Mouse (Mus musculus) limb, embryonic 12.5 days (tissue): ENCODE data around the gene Gpr68. TPM values are rescaled to one million over a fixed set of nuclear protein-coding genes. Genes with fewer than 3 reads are reported as not detected.
A peak's percentile ranks its signal among the peaks of the same experiment; 100 is the strongest.

Experiments used
- ATAC-seq: fragments of 200-750 bp; cut with Nextera tagmentation; 2 replicates; pipeline ENCODE4 v1.8.0; 2017; ENCODE audit warnings: low read depth, moderate TSS enrichment; ENCODE audit not compliant: insufficient number of reproducible peaks, insufficient read depth, low FRiP score, low TSS enrichment
- H3K27ac ChIP-seq: fragments of 300-500 bp; sonication (generic); 2 replicates; pipeline ENCODE4 v1.5.1; 2016; ENCODE audit warnings: mild to moderate bottlenecking, moderate library complexity
- H3K27me3 ChIP-seq: fragments of 300-500 bp; sonication (generic); 2 replicates; pipeline ENCODE4 v1.6.1; 2016; ENCODE audit warnings: mild to moderate bottlenecking, moderate library complexity
- H3K36me3 ChIP-seq: fragments of 300-500 bp; sonication (generic); 2 replicates; pipeline ENCODE4 v1.6.1; 2016; ENCODE audit warnings: mild to moderate bottlenecking, moderate library complexity
- H3K4me1 ChIP-seq: fragments of 300-500 bp; sonication (generic); replicated peaks from 2 replicates; pipeline ENCODE4 v1.6.1; 2016
- H3K4me2 ChIP-seq: fragments of 300-500 bp; sonication (generic); 2 replicates; pipeline ENCODE4 v1.6.1; 2016; ENCODE audit warnings: mild to moderate bottlenecking, moderate library complexity
- H3K4me3 ChIP-seq: fragments of 300-500 bp; sonication (generic); replicated peaks from 2 replicates; pipeline ENCODE4 v1.5.1; 2016; ENCODE audit warnings: mild to moderate bottlenecking
- H3K9ac ChIP-seq: fragments of 300-500 bp; sonication (generic); replicated peaks from 2 replicates; pipeline ENCODE4 v1.6.1; 2016; ENCODE audit warnings: mild to moderate bottlenecking, moderate library complexity
- H3K9me3 ChIP-seq: fragments of 300-500 bp; sonication (generic); 2 replicates; pipeline ENCODE4 v1.6.1; 2016; ENCODE audit warnings: mild to moderate bottlenecking, moderate library complexity
- WGBS: fragments of 180-500 bp; shearing (Covaris S2); methylation state at CpG from one replicate; pipeline ENCODE4 v1.1.7; 2016; 5-methylcytosine and 5-hydroxymethylcytosine counted together
- polyA plus RNA-seq: library from polyadenylated mRNA; unstranded; fragments of >200 nt; fragmentation: Nextera tagmentation; extraction: Ambion mirVana; gene quantifications from 2 replicates; pipeline ENCODE4 v1.2.1, GENCODE M21; 2016

The Gpr68 gene
- polyA plus RNA-seq, result 0.13 and 0.17 TPM in 2 replicates

DNA sequence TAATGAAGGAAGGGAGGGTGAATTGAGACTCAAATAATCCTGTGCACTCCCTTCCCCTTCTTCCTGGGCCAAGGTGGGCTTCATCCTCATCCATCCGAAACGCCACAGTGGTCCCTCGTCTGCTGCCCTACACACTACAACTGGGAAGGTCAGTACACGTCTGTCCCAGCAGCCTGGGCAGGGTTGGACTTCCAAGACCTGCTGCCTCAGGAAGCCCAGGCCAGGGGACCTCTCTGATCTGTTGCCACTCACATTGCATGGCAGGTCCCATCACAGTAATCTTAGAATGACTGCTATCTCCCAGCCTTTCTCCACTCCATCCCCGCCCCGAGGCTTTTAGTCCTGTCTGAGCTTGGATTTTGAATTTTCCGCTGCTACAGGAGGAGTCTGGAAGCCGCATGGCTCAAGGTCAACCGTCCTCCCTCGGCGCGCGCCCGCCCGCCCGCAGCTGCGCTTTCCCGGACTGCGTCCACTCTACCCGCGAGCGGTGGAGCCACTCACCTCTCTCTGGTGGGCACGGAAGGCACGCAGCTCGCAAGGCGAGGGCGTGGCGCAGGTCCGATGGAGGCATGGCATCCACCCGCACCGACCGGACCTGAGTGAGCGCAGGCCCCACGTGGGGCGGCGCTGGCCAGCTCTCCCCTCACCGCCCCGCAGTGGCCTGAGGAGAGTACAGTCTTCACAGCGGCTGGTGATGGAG is at the start of gene Gpr68:
Gpr68 (minus strand) TSS at position 601 of the 700 bp plus-strand sequence.
- Histone ChIP-seq H3K9ac (peak within 1 kb of the TSS; percentile 54), H3K9me3 (no peaks in the 10 kb centered on the region), H3K4me1 (peaks cover 33% of the 10 kb centered on the region), H3K27me3 (peaks cover 39% of the 10 kb centered on the region), H3K36me3 (no peaks in the 10 kb centered on the region), H3K4me3 (peak within 1 kb of the TSS; percentile 49), H3K27ac (no peak within 1 kb of the TSS), H3K4me2 (peak within 1 kb of the TSS; percentile 91)
- ATAC-seq, result peak; percentile 62; the same call in 1 of the 2 replicates
- WGBS, result 5% methylated on average over 39 of the region's 39 CpGs

DNA sequence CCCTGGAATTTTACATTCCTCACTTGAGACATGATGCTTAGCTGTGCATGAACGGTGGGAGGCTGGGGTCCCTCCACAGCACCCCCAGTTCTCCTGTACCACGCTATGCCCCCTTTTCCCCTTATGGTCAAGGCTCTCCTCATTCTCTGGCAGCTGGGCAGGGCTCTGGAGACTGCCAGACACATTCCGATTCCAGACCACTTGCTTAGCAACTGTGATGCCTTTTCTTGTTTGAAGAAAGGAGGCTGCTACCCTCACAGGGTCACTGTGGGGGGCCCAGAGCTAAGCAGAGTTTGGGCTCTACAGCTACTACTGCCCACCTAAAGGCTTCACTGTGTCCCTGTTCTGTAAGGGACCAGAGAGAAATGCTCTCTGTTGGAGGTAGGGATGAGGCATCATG is 49.3 kb upstream of the Gpr68 start:
- no peak for ATAC-seq
- WGBS, result 68% methylated on average over 3 of the region's 3 CpGs
- H3K36me3 ChIP-seq, result no peaks in the 10 kb centered on the region
- H3K9me3 ChIP-seq, result no peaks in the 10 kb centered on the region
- H3K4me2 ChIP-seq, result no peak overlapping the region
- H3K27me3 ChIP-seq, result peaks cover 29% of the 10 kb centered on the region
- peaks cover 37% of the 10 kb centered on the region for H3K4me1 ChIP-seq
- no peak overlapping the region; the same call in 1 of the 2 replicates for H3K27ac ChIP-seq
- no peak overlapping the region for H3K9ac ChIP-seq
- no peak overlapping the region for H3K4me3 ChIP-seq

DNA sequence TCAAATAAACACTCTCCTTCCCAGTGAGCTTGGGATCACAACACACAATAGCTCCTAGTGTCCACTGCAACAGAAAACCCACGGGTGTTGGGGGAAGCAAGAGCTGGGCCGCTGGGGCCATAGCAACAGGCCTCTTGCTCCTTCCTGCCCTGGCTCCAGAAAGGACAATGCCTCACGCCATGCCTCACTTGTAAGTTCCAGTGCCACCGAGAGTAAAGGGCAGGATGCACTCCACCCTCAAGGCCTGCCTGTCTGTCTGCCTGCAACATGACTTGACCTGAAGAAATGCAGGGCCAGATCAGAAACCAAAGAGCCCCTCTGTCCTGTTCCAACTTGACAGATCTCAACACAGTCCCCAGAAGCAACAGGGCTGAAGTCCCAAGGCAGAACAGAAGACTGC is 48.8 kb upstream of the Gpr68 start:
- Histone ChIP-seq H3K27ac (peak overlapping the region; percentile 12; the same call in 1 of the 2 replicates), H3K9ac (no peak overlapping the region), H3K27me3 (peaks cover 29% of the 10 kb centered on the region), H3K36me3 (no peaks in the 10 kb centered on the region), H3K4me1 (peaks cover 38% of the 10 kb centered on the region), H3K4me3 (no peak overlapping the region), H3K9me3 (no peaks in the 10 kb centered on the region), H3K4me2 (no peak overlapping the region)
- 62% methylated on average over 4 of the region's 4 CpGs for WGBS
- no peak for ATAC-seq

- no peak for ATAC-seq
Observed at GRCm38 (mm10) chr12:100956028-100956427, 48.0 kb upstream of the Gpr68 start.

GRCm38 (mm10) chr12:100953926-100954325 is 45.9 kb upstream of the Gpr68 start:
- Histone ChIP-seq H3K4me3 (no peak overlapping the region), H3K27me3 (peaks cover 20% of the 10 kb centered on the region), H3K9me3 (no peaks in the 10 kb centered on the region), H3K27ac (no peak overlapping the region), H3K4me1 (peaks cover 37% of the 10 kb centered on the region), H3K36me3 (no peaks in the 10 kb centered on the region), H3K9ac (no peak overlapping the region), H3K4me2 (no peak overlapping the region)
- ATAC-seq, result no peak
- 81% methylated on average over 8 of the region's 8 CpGs for WGBS

More at GRCm38 (mm10) chr12:100956028-100956427, 48.0 kb upstream of the Gpr68 start:
- Histone ChIP-seq H3K9me3 (no peaks in the 10 kb centered on the region), H3K4me3 (no peak overlapping the region), H3K4me1 (peaks cover 38% of the 10 kb centered on the region), H3K27me3 (peaks cover 29% of the 10 kb centered on the region), H3K9ac (no peak overlapping the region), H3K36me3 (no peaks in the 10 kb centered on the region), H3K27ac (no peak overlapping the region), H3K4me2 (no peak overlapping the region)
- WGBS, result 75% methylated on average over 2 of the region's 2 CpGs

- H3K9ac ChIP-seq, result no peak overlapping the region
- H3K4me1 ChIP-seq, result peaks cover 24% of the 10 kb centered on the region
- no peak overlapping the region for H3K4me2 ChIP-seq
- no peaks in the 10 kb centered on the region for H3K36me3 ChIP-seq
- H3K27me3 ChIP-seq, result peaks cover 19% of the 10 kb centered on the region
- ATAC-seq, result peak; percentile 58
- H3K9me3 ChIP-seq, result no peaks in the 10 kb centered on the region
- WGBS, result 39% methylated on average over 9 of the region's 9 CpGs
- H3K27ac ChIP-seq, result no peak overlapping the region
- no peak overlapping the region for H3K4me3 ChIP-seq
Observed at GRCm38 (mm10) chr12:100952193-100952931, 44.4 kb upstream of the Gpr68 start.

GRCm38 (mm10) chr12:100949146-100949545 is 41.1 kb upstream of the Gpr68 start:
- Histone ChIP-seq H3K27ac (no peak overlapping the region), H3K4me1 (peaks cover 9% of the 10 kb centered on the region), H3K4me3 (no peak overlapping the region), H3K36me3 (peaks cover 20% of the 10 kb centered on the region), H3K4me2 (no peak overlapping the region), H3K9me3 (no peaks in the 10 kb centered on the region), H3K27me3 (peaks cover 2% of the 10 kb centered on the region; the same call in 1 of the 2 replicates), H3K9ac (no peak overlapping the region)
- 78% methylated on average over 5 of the region's 5 CpGs for WGBS
- no peak for ATAC-seq

- H3K4me1 ChIP-seq, result peaks cover 9% of the 10 kb centered on the region
- ATAC-seq, result no peak
- no peaks in the 10 kb centered on the region; the same call in 1 of the 2 replicates for H3K27me3 ChIP-seq
- H3K4me2 ChIP-seq, result no peak overlapping the region
- WGBS, result 88% methylated on average over 6 of the region's 6 CpGs
- H3K27ac ChIP-seq, result no peak overlapping the region
- no peak overlapping the region for H3K9ac ChIP-seq
- no peak overlapping the region for H3K4me3 ChIP-seq
- H3K36me3 ChIP-seq, result peaks cover 20% of the 10 kb centered on the region
- H3K9me3 ChIP-seq, result no peaks in the 10 kb centered on the region
Observed at GRCm38 (mm10) chr12:100948021-100948420, 40.0 kb upstream of the Gpr68 start.

DNA sequence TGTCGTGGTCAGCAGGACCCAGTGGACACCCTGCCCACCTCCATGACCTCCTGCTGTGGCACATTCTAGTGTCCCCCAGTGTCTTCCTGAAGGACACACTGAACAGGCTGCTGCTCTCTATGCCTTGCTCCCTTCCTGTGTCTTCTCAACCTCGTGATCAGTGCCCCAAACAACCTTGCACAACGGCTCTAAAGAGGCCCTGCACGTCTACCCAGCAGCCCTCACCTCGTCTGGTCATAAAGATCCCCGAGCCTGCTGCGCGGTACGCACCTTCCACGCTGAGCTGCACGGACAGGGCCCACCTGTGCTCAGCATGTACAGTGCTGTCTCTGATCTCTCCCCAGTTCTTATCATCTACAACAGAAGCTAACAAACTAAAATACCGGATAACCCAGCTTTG is 38.0 kb upstream of the Gpr68 start:
- H3K27ac ChIP-seq, result no peak overlapping the region
- H3K36me3 ChIP-seq, result peaks cover 27% of the 10 kb centered on the region
- H3K4me2 ChIP-seq, result no peak overlapping the region

GRCm38 (mm10) chr12:100945501-100945900 is 37.5 kb upstream of the Gpr68 start:
- no peaks in the 10 kb centered on the region for H3K4me1 ChIP-seq
- H3K9me3 ChIP-seq, result no peaks in the 10 kb centered on the region
- H3K9ac ChIP-seq, result no peak overlapping the region
- H3K4me2 ChIP-seq, result no peak overlapping the region
- H3K27ac ChIP-seq, result no peak overlapping the region
- WGBS, result 86% methylated on average over 12 of the region's 12 CpGs
- no peaks in the 10 kb centered on the region; the same call in 1 of the 2 replicates for H3K27me3 ChIP-seq
- no peak for ATAC-seq
- no peak overlapping the region for H3K4me3 ChIP-seq
- peaks cover 29% of the 10 kb centered on the region for H3K36me3 ChIP-seq

More for the DNA sequence above, 38.0 kb upstream of the Gpr68 start:
- Histone ChIP-seq H3K9me3 (no peaks in the 10 kb centered on the region), H3K4me3 (no peak overlapping the region), H3K27me3 (no peaks in the 10 kb centered on the region; the same call in 1 of the 2 replicates), H3K9ac (no peak overlapping the region), H3K4me1 (no peaks in the 10 kb centered on the region)
- no peak for ATAC-seq
- WGBS, result 82% methylated on average over 12 of the region's 12 CpGs

DNA sequence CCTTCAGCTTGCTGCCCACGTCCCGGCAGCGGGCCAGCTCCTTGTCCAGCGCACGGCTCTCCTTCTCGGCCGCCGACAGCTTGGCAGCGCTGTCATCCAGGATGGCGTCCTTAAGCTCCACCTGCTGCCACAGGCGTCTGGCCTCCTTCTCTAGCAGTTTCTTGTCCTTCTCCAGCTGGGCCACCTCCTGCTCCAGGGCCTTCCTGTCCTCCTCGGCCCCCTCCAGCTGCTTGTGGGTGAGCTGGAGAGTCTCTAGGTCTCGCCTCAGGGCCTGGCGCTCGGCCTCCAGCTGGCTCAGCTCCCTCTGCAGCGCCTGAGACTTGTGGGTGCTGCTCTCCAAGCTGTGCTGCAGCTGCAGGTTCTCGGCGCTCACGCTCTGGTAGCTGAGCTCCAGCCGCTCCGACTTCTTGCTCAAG is 36.9 kb upstream of the Gpr68 start:
- H3K27ac ChIP-seq, result no peak overlapping the region
- H3K36me3 ChIP-seq, result peaks cover 29% of the 10 kb centered on the region
- no peak overlapping the region for H3K4me2 ChIP-seq
- no peaks in the 10 kb centered on the region for H3K9me3 ChIP-seq
- no peaks in the 10 kb centered on the region; the same call in 1 of the 2 replicates for H3K27me3 ChIP-seq
- H3K4me1 ChIP-seq, result no peaks in the 10 kb centered on the region
- no peak overlapping the region for H3K4me3 ChIP-seq
- ATAC-seq, result no peak
- H3K9ac ChIP-seq, result no peak overlapping the region
- 91% methylated on average over 21 of the region's 21 CpGs for WGBS
